Mouse (Mus musculus): ENCODE data around the gene Plekha4. TPM values are rescaled to one million over a fixed set of nuclear protein-coding genes. Genes with fewer than 3 reads are reported as not detected.
A peak's percentile ranks its signal among the peaks of the same experiment; 100 is the strongest.

Gene Plekha4
- polyA plus RNA-seq, 1 experiment: 4.9 TPM

DNA sequence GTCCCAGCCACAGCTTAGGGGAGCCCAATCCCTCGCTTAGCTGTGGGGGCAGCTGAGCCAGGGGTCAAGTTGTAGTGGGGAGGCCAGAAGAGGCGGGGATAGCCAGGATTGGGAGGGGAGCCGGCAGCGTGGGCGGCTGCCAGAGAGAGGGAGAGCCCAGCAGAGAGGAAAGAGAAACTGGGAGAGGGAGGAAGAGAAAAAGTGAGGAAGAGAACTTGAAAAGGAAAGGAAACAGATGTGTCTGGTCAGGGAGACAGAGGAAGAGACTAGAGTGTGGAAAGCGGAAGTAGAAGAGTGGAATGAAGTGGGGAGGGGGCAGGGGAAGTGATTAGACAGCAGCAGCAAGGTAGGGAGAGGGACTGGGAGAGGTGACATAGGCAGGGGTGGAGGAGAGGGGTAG, 3.3 kb downstream of the Plekha4 start:
- no peak overlapping the region for H3K4me3 ChIP-seq (ENCODE audit: low read depth, low read length)
- H3K27me3 ChIP-seq (ENCODE audit: control insufficient read depth, insufficient read depth, low read length): 0 out of 2 replicates have a peak, but pooled peaks cover 2% of the 10 kb centered on the region
- no peak for TF ChIP-seq CTCF (IDR thresholded peaks at IDR 0.05; ENCODE audit: extremely low read depth, insufficient read length, insufficient replicate concordance, low read depth, low read length)
- no peak for TF ChIP-seq POLR2A (IDR thresholded peaks at IDR 0.05; ENCODE audit: low read depth, low read length)
- peaks cover 3% of the 10 kb centered on the region for H3K4me1 ChIP-seq (ENCODE audit: control insufficient read depth, insufficient read depth, insufficient read length, low read length)
- WGBS: 17% methylated on average over 6 of the region's 6 CpGs
- H3K36me3 ChIP-seq (ENCODE audit: control insufficient read depth, insufficient read depth, low read length): no peaks in the 10 kb centered on the region
- no peak overlapping the region for H3K27ac ChIP-seq (ENCODE audit: insufficient read depth, low read depth, low read length)

DNA sequence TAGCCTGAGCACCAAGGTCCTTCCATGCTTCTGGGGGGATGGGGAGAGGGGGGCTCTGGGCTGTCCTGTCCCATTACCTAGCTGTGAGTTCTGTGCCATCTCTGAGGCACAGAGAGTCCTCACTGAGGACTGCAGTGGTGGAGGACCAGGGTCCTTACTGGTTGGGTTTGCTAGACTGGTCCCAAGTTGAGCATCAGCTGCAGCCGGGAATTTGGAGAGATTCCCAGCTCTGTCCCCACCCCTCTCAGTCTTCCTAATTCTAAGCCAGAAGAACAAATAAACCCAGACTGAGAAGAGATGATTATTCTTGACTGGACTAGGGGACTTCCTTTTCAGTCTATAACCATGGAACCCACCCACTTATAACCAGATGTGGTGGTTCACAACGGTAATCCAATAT, 4.5 kb downstream of the Plekha4 start:
- H3K27ac ChIP-seq (ENCODE audit: insufficient read depth, low read depth, low read length): 0 out of 2 replicates have a peak overlapping the region, but pooled peaks have one; percentile 20
- H3K4me1 ChIP-seq (ENCODE audit: control insufficient read depth, insufficient read depth, insufficient read length, low read length): no peaks in the 10 kb centered on the region; the same call in 1 of the 2 replicates
- H3K36me3 ChIP-seq (ENCODE audit: control insufficient read depth, insufficient read depth, low read length): no peaks in the 10 kb centered on the region
- TF ChIP-seq CTCF (IDR thresholded peaks at IDR 0.05; ENCODE audit: extremely low read depth, insufficient read length, insufficient replicate concordance, low read depth, low read length) (no peak), POLR2A (IDR thresholded peaks at IDR 0.05; ENCODE audit: low read depth, low read length) (no peak)
- peak overlapping the region; percentile 33 for H3K4me3 ChIP-seq (ENCODE audit: low read depth, low read length)
- 16% methylated on average over 2 of the region's 2 CpGs for WGBS
- H3K27me3 ChIP-seq (ENCODE audit: control insufficient read depth, insufficient read depth, low read length): 0 out of 2 replicates have a peak, but pooled peaks cover 2% of the 10 kb centered on the region

DNA sequence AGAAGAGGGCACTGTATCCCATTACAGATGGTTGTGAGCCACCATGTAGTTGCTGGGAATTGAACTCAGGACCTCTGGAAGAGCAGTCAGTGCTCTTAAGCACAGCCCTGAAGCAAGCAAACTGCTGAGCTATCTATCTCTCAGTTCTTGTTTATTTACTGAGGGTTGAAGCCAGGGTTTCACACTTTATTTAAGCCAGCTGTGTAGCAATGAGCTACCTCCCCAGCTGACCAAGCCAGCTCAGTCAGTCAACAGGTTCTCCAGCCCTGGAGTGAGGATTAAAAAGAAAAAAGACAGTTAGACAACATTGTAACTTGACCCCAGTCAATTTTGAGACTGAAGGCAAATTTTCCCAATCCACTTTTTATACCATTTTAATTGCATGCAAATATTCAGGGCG, 9.5 kb downstream of the Plekha4 start:
- no peak for TF ChIP-seq POLR2A (IDR thresholded peaks at IDR 0.05; ENCODE audit: low read depth, low read length)
- TF ChIP-seq CTCF (IDR thresholded peaks at IDR 0.05; ENCODE audit: extremely low read depth, insufficient read length, insufficient replicate concordance, low read depth, low read length): no peak
- no peaks in the 10 kb centered on the region; the same call in 1 of the 2 replicates for H3K4me1 ChIP-seq (ENCODE audit: control insufficient read depth, insufficient read depth, insufficient read length, low read length)
- H3K27me3 ChIP-seq (ENCODE audit: control insufficient read depth, insufficient read depth, low read length): no peaks in the 10 kb centered on the region
- no peak overlapping the region for H3K4me3 ChIP-seq (ENCODE audit: low read depth, low read length)
- 78% methylated on average over 1 of the region's 1 CpGs for WGBS
- no peak overlapping the region for H3K27ac ChIP-seq (ENCODE audit: insufficient read depth, low read depth, low read length)
- no peaks in the 10 kb centered on the region for H3K36me3 ChIP-seq (ENCODE audit: control insufficient read depth, insufficient read depth, low read length)

DNA sequence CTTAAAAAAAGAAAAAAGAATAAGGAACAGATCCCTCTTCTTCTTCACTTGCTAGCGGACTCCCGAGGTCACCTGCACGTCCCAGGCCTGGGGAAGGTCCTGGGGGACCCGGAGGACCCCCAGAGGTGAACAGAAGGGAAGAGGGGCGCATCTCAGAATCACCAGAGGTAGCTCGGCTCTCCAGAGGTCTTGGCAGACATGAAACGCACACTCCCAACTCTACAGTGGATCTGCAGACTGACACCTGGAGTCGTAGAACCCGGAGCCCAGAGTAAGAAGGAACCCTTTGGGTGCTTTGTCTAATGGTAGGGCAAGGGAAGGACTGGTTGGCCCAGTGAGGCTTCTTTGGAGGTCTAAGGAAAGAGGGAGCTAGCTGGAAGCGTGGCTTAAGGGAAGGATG, 11.5 kb downstream of the Plekha4 start:
- H3K27me3 ChIP-seq (ENCODE audit: control insufficient read depth, insufficient read depth, low read length): no peaks in the 10 kb centered on the region
- no peaks in the 10 kb centered on the region; the same call in 1 of the 2 replicates for H3K4me1 ChIP-seq (ENCODE audit: control insufficient read depth, insufficient read depth, insufficient read length, low read length)
- no peak overlapping the region; the same call in 1 of the 2 replicates for H3K4me3 ChIP-seq (ENCODE audit: low read depth, low read length)
- no peaks in the 10 kb centered on the region for H3K36me3 ChIP-seq (ENCODE audit: control insufficient read depth, insufficient read depth, low read length)
- 87% methylated on average over 10 of the region's 10 CpGs for WGBS
- no peak overlapping the region for H3K27ac ChIP-seq (ENCODE audit: insufficient read depth, low read depth, low read length)
- TF ChIP-seq POLR2A (IDR thresholded peaks at IDR 0.05; ENCODE audit: low read depth, low read length) (no peak), CTCF (IDR thresholded peaks at IDR 0.05; ENCODE audit: extremely low read depth, insufficient read length, insufficient replicate concordance, low read depth, low read length) (no peak)

DNA sequence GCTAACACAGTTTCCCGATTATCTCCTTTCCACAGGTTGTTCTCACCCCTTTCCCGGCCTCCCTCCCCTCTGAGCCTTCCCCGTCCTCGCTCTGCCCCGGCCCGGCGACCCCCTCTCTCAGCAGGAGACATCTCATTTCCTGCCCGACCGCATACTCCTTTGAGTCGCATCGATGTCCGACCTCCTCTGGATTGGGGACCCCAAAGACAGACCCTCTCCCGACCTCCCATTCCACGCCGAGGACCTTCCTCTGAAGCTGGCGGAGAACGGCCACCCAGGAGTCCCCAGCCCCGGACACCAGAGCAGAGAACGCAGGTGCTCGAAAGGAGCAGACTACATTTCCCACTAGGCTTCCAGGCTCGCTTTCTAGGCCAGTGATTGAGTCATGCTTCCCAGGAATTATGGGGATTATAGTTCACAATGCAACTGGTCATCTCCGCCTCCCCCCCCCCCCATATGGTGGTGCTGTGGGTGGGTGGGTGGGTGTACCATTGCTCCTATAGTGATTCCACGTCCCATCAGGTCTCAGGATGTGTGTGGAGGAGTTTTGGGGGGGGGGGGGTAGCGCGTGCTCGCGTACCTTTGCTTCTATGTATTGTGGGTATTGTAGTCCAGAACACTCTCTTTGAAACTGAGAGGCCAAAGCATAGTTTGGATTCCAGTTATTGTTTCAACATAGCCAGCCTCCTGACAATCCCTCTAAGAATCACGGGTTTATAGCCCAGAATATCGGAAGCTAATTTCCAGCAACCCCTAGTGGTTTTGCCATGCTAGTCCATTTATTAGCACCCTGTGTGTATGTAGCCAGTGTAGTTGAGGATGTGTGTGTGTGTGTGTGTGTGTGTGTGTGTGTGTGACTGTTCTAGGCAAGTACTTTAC, 12.3 kb downstream of the Plekha4 start:
- peak overlapping the region; percentile 60 for H3K4me3 ChIP-seq (ENCODE audit: low read depth, low read length)
- no peak overlapping the region for H3K27ac ChIP-seq (ENCODE audit: insufficient read depth, low read depth, low read length)
- TF ChIP-seq POLR2A (IDR thresholded peaks at IDR 0.05; ENCODE audit: low read depth, low read length) (no peak), CTCF (IDR thresholded peaks at IDR 0.05; ENCODE audit: extremely low read depth, insufficient read length, insufficient replicate concordance, low read depth, low read length) (no peak)
- no peaks in the 10 kb centered on the region for H3K36me3 ChIP-seq (ENCODE audit: control insufficient read depth, insufficient read depth, low read length)
- WGBS: 5% methylated on average over 29 of the region's 29 CpGs
- H3K4me1 ChIP-seq (ENCODE audit: control insufficient read depth, insufficient read depth, insufficient read length, low read length): peaks cover 2% of the 10 kb centered on the region
- no peaks in the 10 kb centered on the region for H3K27me3 ChIP-seq (ENCODE audit: control insufficient read depth, insufficient read depth, low read length)

DNA sequence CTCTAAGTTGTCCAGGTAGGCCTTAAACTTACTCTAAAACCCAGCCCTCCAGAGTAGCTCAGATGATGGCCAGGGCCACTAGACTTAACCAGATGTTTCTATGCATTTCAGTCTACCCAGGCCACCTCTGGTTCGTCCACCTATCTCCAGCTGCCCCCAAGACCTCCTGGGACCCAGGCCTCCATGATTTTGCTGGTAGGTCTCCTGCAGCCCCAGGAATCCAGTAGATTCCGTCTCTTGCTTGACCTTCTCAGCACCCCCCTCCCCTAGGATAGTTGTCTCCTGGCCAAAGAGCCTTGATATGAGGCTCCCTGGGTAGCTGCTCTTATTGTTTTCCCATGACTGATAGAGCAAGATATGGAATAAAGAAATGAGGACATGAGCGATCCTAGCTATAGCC, 13.0 kb downstream of the Plekha4 start:
- Histone ChIP-seq H3K4me1 (ENCODE audit: control insufficient read depth, insufficient read depth, insufficient read length, low read length) (peaks cover 2% of the 10 kb centered on the region), H3K4me3 (ENCODE audit: low read depth, low read length) (no peak overlapping the region), H3K27ac (ENCODE audit: insufficient read depth, low read depth, low read length) (no peak overlapping the region), H3K27me3 (ENCODE audit: control insufficient read depth, insufficient read depth, low read length) (no peaks in the 10 kb centered on the region), H3K36me3 (ENCODE audit: control insufficient read depth, insufficient read depth, low read length) (no peaks in the 10 kb centered on the region)
- TF ChIP-seq CTCF (IDR thresholded peaks at IDR 0.05; ENCODE audit: extremely low read depth, insufficient read length, insufficient replicate concordance, low read depth, low read length) (no peak), POLR2A (IDR thresholded peaks at IDR 0.05; ENCODE audit: low read depth, low read length) (no peak)
- 92% methylated on average over 3 of the region's 3 CpGs for WGBS

DNA sequence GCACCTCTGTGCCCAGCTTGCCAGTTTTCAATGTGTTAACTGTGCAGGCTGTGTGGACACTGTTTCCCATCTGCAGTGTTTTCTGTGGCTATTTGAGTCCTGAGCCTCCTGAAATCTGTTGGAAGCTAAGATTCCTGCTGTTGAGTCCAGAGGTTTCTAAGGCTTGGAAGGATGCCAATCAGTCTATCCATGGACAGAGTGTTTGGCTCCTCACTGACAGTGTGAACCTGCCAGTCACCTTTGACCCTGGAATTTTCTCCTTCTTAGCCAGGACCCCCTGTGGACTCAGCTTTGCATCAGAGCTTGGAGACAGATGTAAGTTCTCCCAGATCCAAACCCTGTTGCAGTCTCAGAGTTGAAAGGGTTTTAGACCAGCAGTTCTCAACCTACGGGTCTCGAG, 14.1 kb downstream of the Plekha4 start:
- Histone ChIP-seq H3K27ac (ENCODE audit: insufficient read depth, low read depth, low read length) (no peak overlapping the region), H3K27me3 (ENCODE audit: control insufficient read depth, insufficient read depth, low read length) (no peaks in the 10 kb centered on the region), H3K4me1 (ENCODE audit: control insufficient read depth, insufficient read depth, insufficient read length, low read length) (peaks cover 2% of the 10 kb centered on the region), H3K36me3 (ENCODE audit: control insufficient read depth, insufficient read depth, low read length) (no peaks in the 10 kb centered on the region), H3K4me3 (ENCODE audit: low read depth, low read length) (no peak overlapping the region)
- TF ChIP-seq CTCF (IDR thresholded peaks at IDR 0.05; ENCODE audit: extremely low read depth, insufficient read length, insufficient replicate concordance, low read depth, low read length) (no peak), POLR2A (IDR thresholded peaks at IDR 0.05; ENCODE audit: low read depth, low read length) (no peak)
- 46% methylated on average over 2 of the region's 2 CpGs for WGBS
